Mouse (Mus musculus) intestine, postnatal 0 days (tissue): ENCODE data around the gene Cdc20b. TPM values are rescaled to one million over a fixed set of nuclear protein-coding genes. Genes with fewer than 3 reads are reported as not detected.

Experiments used
- ATAC-seq: fragments of 200-750 bp; cut with Nextera tagmentation; 2 replicates; pipeline ENCODE4 v1.8.0; 2017; ENCODE audit warnings: mild to moderate bottlenecking, moderate TSS enrichment, moderate library complexity
- H3K27ac ChIP-seq: fragments of 300-500 bp; sonication (generic); 2 replicates; pipeline ENCODE4 v1.5.1; 2014; ENCODE audit warnings: mild to moderate bottlenecking, low read depth, low read length, moderate library complexity
- H3K27me3 ChIP-seq: fragments of 300-500 bp; sonication (generic); replicated peaks from 2 replicates; pipeline ENCODE4 v1.6.1; 2014; ENCODE audit warnings: low read length, mixed read lengths; ENCODE audit not compliant: control insufficient read depth, insufficient read depth
- H3K36me3 ChIP-seq: fragments of 300-500 bp; sonication (generic); 2 replicates; pipeline ENCODE4 v1.6.1; 2014; ENCODE audit warnings: mild to moderate bottlenecking, moderate library complexity; ENCODE audit not compliant: control insufficient read depth, insufficient read depth
- H3K4me1 ChIP-seq: fragments of 300-500 bp; sonication (generic); replicated peaks from 2 replicates; pipeline ENCODE4 v1.6.1; 2014; ENCODE audit warnings: antibody characterized with exemption, low read length, mixed read lengths; ENCODE audit not compliant: control insufficient read depth, insufficient read depth
- H3K4me2 ChIP-seq: fragments of 300-500 bp; sonication (generic); replicated peaks from 2 replicates; pipeline ENCODE4 v1.6.1; 2014; ENCODE audit warnings: low read depth, mild to moderate bottlenecking, moderate library complexity
- H3K4me3 ChIP-seq: fragments of 300-500 bp; sonication (generic); 2 replicates; pipeline ENCODE4 v1.5.1; 2014; ENCODE audit warnings: low read depth, low read length
- H3K9ac ChIP-seq: fragments of 300-500 bp; sonication (generic); 2 replicates; pipeline ENCODE4 v1.6.1; 2014; ENCODE audit warnings: mild to moderate bottlenecking, low read depth, low read length
- H3K9me3 ChIP-seq: fragments of 300-500 bp; sonication (generic); 2 replicates; pipeline ENCODE4 v1.6.1; 2016; ENCODE audit warnings: mixed run types; ENCODE audit not compliant: control insufficient read depth
- CTCF ChIP-seq: sonication (generic); IDR thresholded peaks from 2 replicates; pipeline ENCODE4 v1.5.1; 2016; ENCODE audit warnings: low read depth, mild to moderate bottlenecking, control low read depth, antibody characterized with exemption, moderate library complexity
- WGBS: fragments of 180-500 bp; shearing (Covaris S2); extraction: QIAGEN DNeasy Blood & Tissue Kit; methylation state at CpG from one replicate; pipeline ENCODE4 v1.1.7; 2014; 5-methylcytosine and 5-hydroxymethylcytosine counted together
- polyA plus RNA-seq: library from polyadenylated mRNA; unstranded; fragments of >200 nt; fragmentation: Nextera tagmentation; extraction: Ambion mirVana; gene quantifications from 2 replicates; pipeline ENCODE4 v1.2.1, GENCODE M21; 2015

Gene Cdc20b
- polyA plus RNA-seq, 1 experiment from 2014 or later: not detected

GRCm38 (mm10) chr13:113100879-113101278 lies 66.0 kb downstream of the Cdc20b start, which contains the start of gene Gzma:
Gzma (minus strand) TSS chr13:113100981.
- no peak for ATAC-seq
- 87% methylated on average over 6 of the region's 6 CpGs for WGBS

GRCm38 (mm10) chr13:113101804-113102203 lies 66.9 kb downstream of the Cdc20b start:
- Histone ChIP-seq H3K36me3 (no peaks in the 10 kb centered on the region), H3K4me2 (no peak overlapping the region), H3K27me3 (no peaks in the 10 kb centered on the region), H3K4me1 (no peaks in the 10 kb centered on the region), H3K27ac (no peak overlapping the region), H3K9ac (no peak overlapping the region), H3K4me3 (no peak overlapping the region), H3K9me3 (no peaks in the 10 kb centered on the region)
- WGBS: 69% methylated on average over 10 of the region's 10 CpGs
- ATAC-seq: no peak
- TF ChIP-seq CTCF: no peak

More at GRCm38 (mm10) chr13:113100879-113101278, 66.0 kb downstream of the Cdc20b start, which contains the start of gene Gzma:
- Histone ChIP-seq H3K4me2 (no peak within 1 kb of the TSS), H3K27ac (no peak within 1 kb of the TSS), H3K36me3 (no peaks in the 10 kb centered on the region), H3K9ac (no peak within 1 kb of the TSS), H3K4me1 (no peaks in the 10 kb centered on the region), H3K4me3 (no peak within 1 kb of the TSS), H3K9me3 (no peaks in the 10 kb centered on the region), H3K27me3 (no peaks in the 10 kb centered on the region)
- TF ChIP-seq CTCF: no peak

DNA sequence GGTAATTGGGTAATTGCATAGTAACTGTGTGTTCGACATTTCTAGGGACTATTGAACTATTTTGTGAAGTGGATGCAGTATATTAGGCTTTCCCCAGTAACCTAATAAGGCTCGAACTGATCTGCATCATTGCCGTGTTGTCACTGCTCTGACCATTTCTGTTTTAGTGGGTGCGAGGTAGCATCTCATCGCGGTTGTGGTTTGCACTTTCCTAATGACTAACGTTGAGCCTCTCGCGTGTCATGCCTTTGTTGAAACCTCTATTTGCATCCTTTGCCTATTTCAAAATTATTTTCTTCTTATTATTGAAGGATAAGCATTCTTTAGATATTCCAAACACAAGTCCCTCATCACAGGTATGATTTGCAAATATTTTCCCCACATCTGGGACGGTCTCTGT lies 69.8 kb downstream of the Cdc20b start:
- Histone ChIP-seq H3K27me3 (no peaks in the 10 kb centered on the region), H3K4me2 (no peak overlapping the region), H3K9ac (no peak overlapping the region), H3K4me3 (no peak overlapping the region), H3K36me3 (no peaks in the 10 kb centered on the region), H3K4me1 (no peaks in the 10 kb centered on the region), H3K9me3 (no peaks in the 10 kb centered on the region), H3K27ac (no peak overlapping the region)
- no peak for ATAC-seq
- TF ChIP-seq CTCF: no peak
- 86% methylated on average over 10 of the region's 10 CpGs for WGBS

DNA sequence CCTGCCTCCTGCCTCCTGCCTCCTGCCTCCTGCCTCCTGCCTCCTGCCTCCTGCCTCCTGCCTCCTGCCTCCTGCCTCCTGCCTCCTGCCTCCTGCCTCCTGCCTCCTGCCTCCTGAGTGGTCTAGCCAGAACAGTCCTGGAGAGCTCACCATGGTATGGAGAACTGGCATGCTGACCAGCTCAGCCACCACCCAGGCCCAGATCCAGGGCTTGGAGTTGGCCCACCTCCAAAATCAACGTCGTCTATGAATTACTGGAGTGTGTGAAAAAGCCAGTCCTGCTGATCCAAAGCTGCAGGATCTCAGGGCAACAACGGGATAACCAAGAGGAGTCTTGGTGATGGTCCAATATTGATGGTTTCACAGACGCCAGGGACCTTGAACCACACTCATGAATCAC lies 84.1 kb downstream of the Cdc20b start:
- Histone ChIP-seq H3K27me3 (no peaks in the 10 kb centered on the region), H3K4me1 (no peaks in the 10 kb centered on the region), H3K9me3 (no peaks in the 10 kb centered on the region), H3K27ac (no peak overlapping the region), H3K9ac (no peak overlapping the region), H3K4me3 (no peak overlapping the region), H3K36me3 (no peaks in the 10 kb centered on the region), H3K4me2 (no peak overlapping the region)
- TF ChIP-seq CTCF: no peak
- no peak for ATAC-seq
- WGBS: 54% methylated on average over 4 of the region's 4 CpGs

DNA sequence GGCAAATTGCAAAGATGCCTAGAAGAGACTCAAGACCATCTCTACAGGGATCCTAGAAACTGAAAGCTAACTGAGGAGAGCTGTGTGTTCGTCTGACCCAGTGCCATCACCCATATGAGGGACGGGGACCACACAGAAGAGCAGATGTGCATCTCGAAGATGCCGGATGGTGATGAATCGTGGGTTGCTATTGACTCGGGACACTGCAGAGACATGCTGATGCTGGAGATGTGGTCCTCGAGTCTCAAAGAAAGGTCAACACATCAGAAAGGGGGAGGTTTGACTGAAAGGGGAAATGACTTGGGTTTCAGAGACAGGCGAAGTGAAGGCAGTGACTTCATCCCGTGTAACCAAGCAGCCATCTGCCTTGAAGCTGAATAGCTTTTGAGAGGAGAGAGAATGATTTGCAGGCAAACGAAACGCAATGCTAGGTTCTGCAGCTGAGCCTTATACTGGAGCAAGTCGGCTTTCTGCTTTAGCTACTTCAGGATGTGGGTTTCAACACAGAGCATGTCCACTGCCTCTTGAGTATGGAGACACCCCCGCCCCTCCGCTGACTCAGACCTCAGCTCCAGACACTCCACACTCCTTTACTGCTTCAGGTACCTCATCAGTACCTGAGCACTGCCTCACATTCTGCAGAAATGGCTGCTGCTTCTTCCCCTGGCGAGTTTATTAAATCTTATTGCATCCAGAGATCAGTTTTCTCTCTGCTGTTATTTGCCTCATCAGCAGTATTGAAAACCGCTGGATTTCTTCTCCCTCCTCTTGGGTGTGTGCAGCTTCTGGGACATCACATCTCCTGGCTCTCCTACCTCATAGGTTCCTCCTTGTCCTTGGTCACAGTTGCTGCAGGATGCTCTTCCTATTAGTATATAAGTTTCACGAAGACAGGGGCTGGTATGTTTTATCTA lies 85.7 kb downstream of the Cdc20b start:
- no peak for ATAC-seq
- no peaks in the 10 kb centered on the region for H3K4me1 ChIP-seq
- WGBS: 87% methylated on average over 17 of the region's 17 CpGs
- H3K27me3 ChIP-seq: no peaks in the 10 kb centered on the region
- H3K9ac ChIP-seq: no peak overlapping the region
- H3K4me3 ChIP-seq: no peak overlapping the region
- no peak for TF ChIP-seq CTCF
- H3K9me3 ChIP-seq: no peaks in the 10 kb centered on the region
- no peak overlapping the region for H3K27ac ChIP-seq
- H3K36me3 ChIP-seq: no peaks in the 10 kb centered on the region
- H3K4me2 ChIP-seq: no peak overlapping the region

DNA sequence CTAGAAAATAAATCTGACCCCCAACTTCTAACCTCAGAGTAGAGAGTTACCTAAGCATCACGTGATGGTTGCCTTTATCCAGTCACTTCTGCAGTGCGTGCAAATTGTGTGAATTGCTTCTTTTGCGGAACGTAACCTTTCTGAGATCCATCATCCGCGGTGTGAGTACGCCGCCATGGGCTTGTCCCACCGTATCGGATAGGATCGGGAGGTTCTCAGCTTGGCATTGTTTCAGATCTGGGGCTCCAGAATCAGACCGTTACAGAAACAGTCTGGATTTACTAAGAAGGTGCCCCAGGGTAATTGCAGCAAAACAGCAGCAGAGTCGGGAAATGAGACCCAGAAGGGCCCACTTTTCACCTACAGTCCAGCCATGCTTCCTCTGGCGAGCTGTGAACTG lies 86.4 kb downstream of the Cdc20b start:
- Histone ChIP-seq H3K27me3 (no peaks in the 10 kb centered on the region), H3K4me3 (no peak overlapping the region), H3K4me1 (no peaks in the 10 kb centered on the region), H3K36me3 (no peaks in the 10 kb centered on the region), H3K4me2 (no peak overlapping the region), H3K9ac (no peak overlapping the region), H3K27ac (no peak overlapping the region), H3K9me3 (no peaks in the 10 kb centered on the region)
- ATAC-seq: no peak
- 89% methylated on average over 14 of the region's 14 CpGs for WGBS
- no peak for TF ChIP-seq CTCF
